Mouse (Mus musculus) cerebellum, adult 2 months (tissue): ENCODE results near the gene Tbca. TPM values are rescaled to one million over a fixed set of nuclear protein-coding genes. Genes with fewer than 3 reads are reported as not detected.

ENCODE experiments used
- DNase-seq, 2 experiments: peaks; one replicate each; pipeline ENCODE4 v3.0.0; 2021
- H3K27ac ChIP-seq: fragments of 200-500 bp; 2 replicates; pipeline ENCODE4 v1.5.1; 2012; ENCODE audit warnings: low read length, control low read depth, inconsistent platforms; ENCODE audit not compliant: insufficient read depth
- H3K27me3 ChIP-seq: fragments of 200-500 bp; 2 replicates; pipeline ENCODE4 v1.6.1; 2012; ENCODE audit warnings: inconsistent platforms, mild to moderate bottlenecking, low read length, moderate library complexity; ENCODE audit not compliant: control insufficient read depth, insufficient read depth
- H3K4me1 ChIP-seq: fragments of 200-500 bp; 2 replicates; pipeline ENCODE4 v1.6.1; 2011; ENCODE audit warnings: low read length; ENCODE audit not compliant: control insufficient read depth, insufficient read depth
- H3K4me3 ChIP-seq: fragments of 200-500 bp; replicated peaks from 2 replicates; pipeline ENCODE3; 2011; ENCODE audit warnings: mild to moderate bottlenecking, low read depth, low read length, control low read depth; ENCODE audit not compliant: insufficient read depth
- CTCF ChIP-seq: fragments of 200-500 bp; IDR thresholded peaks from 2 replicates; pipeline ENCODE4 v1.5.1; 2011; ENCODE audit warnings: low read depth, mild to moderate bottlenecking, control low read depth, low read length, moderate library complexity, borderline replicate concordance; ENCODE audit not compliant: insufficient read depth
- POLR2A ChIP-seq: fragments of 200-500 bp; IDR thresholded peaks from 2 replicates; pipeline ENCODE4 v1.6.1; 2011; ENCODE audit warnings: low read length, control low read depth, borderline replicate concordance; ENCODE audit not compliant: insufficient read depth
- WGBS: fragments of 180-500 bp; shearing (Covaris S2); methylation state at CpG from one replicate; pipeline ENCODE4 v1.1.7; 2018; 5-methylcytosine and 5-hydroxymethylcytosine counted together
- polyA plus RNA-seq: library from polyadenylated mRNA; depleted of rRNA; stranded (reverse); fragments of >200 nt; gene quantifications from 2 replicates; pipeline ENCODE4 v1.2.3, GENCODE M21; 2012

The Tbca gene
- polyA plus RNA-seq, 1 experiment, result 276 TPM

DNA sequence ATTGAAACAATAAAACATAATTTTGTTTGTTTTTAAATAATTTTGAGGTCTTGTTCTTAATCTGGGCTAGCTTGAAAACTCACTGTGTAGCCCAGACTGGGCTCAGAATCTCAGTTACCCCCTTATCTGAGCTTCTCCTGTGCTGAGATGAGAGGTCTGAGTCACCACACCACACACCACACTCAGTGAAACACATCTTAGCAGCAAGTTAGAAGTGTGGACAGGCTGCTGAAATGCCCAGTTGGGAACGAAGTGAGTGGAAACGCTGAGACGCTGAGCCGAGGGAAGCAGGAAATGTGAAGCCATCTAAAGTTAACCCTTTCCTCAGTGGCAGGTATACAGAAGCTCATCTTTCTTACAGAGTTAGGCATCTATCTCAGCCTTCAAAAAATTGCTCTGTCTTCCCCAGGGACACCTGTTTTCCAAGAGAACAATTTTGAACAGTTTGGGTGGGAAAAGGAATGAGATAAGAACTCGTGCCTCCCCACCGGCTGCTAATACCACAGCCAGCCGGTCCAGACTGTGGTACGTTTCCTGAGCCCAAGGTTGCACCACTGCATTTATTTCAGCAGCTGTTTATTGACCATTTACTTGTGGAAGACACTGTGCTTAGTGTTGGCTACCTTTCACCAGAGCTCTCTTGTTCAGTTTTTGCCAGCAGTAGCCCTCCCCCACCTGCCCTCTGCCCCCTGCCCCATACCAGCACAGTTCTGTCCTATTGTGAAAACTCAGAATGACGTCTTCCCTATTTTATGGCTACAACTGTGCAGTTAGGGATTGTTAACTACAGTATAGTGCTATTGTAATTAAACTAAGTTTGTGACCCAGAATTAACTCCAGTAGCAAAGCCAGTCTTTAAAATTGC lies 17.8 kb downstream of the Tbca start:
- DNase-seq, result no peak
- TF ChIP-seq POLR2A (no peak), CTCF (no peak)
- no peaks in the 10 kb centered on the region for H3K27me3 ChIP-seq
- 58% methylated on average over 9 of the region's 9 CpGs for WGBS
- H3K27ac ChIP-seq, result no peak overlapping the region
- no peak overlapping the region for H3K4me3 ChIP-seq
- H3K4me1 ChIP-seq, result no peaks in the 10 kb centered on the region

DNA sequence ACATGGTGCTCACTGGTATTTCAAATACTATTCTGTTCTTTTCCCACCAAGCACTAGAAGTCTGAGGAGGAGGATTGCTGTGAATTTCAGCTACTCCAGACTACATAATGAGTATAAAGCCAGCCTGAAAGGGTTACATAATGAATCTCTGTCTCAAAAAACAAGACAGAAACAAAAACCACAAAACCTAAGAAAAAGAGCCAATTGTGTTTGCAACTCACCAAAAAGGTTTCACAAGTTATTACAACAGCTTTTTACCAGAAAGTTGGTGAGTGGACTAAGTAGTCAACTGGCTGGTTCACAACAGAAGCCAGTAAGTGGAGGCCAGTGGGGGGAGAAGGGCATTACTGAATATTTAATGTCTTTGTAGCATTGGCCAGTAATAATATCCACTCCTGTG lies 19.9 kb downstream of the Tbca start:
- TF ChIP-seq CTCF (no peak), POLR2A (no peak)
- DNase-seq, result no peak
- Histone ChIP-seq H3K4me1 (no peaks in the 10 kb centered on the region), H3K4me3 (no peak overlapping the region), H3K27me3 (no peaks in the 10 kb centered on the region), H3K27ac (no peak overlapping the region)

DNA sequence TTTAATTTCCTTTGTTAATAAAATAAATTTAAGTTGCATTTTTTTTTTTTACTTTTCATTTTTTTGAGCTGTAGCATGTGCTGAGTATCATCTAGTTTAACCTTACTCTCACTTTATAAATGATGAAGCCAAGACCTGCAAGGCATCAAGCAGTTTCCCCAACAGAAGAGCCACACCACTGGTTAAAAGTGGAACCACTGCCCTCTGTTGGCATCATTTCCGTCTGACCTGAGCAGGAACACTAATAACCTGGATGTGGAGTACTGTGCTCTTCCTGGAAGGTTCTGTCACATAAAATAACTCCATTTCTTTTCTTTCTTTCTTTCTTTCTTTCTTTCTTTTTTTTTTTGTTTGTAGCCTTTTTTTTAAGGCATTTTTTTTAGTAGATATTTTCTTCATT lies 21.0 kb downstream of the Tbca start:
- 64% methylated on average over 1 of the region's 1 CpGs for WGBS

DNA sequence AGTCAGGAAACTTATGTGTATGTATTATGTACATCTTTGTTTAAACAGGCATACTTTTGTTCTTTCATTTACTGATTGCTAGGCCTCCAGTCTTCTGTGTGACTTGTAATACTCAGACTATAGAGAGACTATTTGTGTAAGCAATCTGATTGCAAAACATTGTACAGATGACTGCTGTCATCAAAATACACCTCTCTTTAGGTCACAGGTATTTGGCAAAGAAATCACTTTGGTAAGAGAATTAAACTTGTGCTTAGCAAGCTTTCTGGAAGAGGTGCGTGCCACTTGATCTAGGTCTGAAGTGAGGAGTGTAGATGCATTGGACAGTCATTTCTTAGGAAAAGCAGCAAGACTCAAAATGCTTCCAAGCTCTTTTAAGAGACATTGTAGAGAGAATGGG lies 22.7 kb downstream of the Tbca start:
- no peak for DNase-seq
- Histone ChIP-seq H3K4me3 (no peak overlapping the region), H3K27ac (no peak overlapping the region), H3K4me1 (no peaks in the 10 kb centered on the region), H3K27me3 (no peaks in the 10 kb centered on the region)
- WGBS, result 98% methylated on average over 1 of the region's 1 CpGs
- TF ChIP-seq POLR2A (no peak), CTCF (no peak)

More for the DNA sequence above, 21.0 kb downstream of the Tbca start:
- H3K4me3 ChIP-seq, result no peak overlapping the region
- H3K4me1 ChIP-seq, result no peaks in the 10 kb centered on the region
- no peak for DNase-seq
- H3K27ac ChIP-seq, result no peak overlapping the region
- TF ChIP-seq CTCF (no peak), POLR2A (no peak)
- H3K27me3 ChIP-seq, result no peaks in the 10 kb centered on the region

DNA sequence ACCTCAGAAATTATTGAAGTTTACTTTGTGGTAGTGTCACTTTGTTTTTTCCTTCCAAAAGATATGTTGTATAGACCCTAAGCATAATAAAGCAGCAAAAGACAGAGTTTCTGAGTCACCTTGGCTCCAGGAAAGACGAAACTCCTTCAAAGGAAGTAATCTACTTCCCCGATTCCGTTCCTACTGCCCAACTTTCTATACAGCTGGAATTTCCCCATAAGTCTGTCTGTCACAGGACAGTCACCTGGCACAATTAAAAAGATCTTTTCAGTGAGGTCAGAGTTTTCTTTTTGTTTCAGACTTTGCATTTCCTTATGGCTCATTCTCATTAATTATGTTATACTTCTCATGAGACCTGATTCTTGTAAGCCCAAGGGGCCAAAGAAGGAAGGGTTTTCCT lies 25.1 kb downstream of the Tbca start:
- TF ChIP-seq CTCF (no peak), POLR2A (no peak)
- no peak for DNase-seq
- no peak overlapping the region for H3K27ac ChIP-seq
- no peaks in the 10 kb centered on the region for H3K27me3 ChIP-seq
- H3K4me3 ChIP-seq, result no peak overlapping the region
- no peaks in the 10 kb centered on the region for H3K4me1 ChIP-seq
- 95% methylated on average over 3 of the region's 3 CpGs for WGBS

DNA sequence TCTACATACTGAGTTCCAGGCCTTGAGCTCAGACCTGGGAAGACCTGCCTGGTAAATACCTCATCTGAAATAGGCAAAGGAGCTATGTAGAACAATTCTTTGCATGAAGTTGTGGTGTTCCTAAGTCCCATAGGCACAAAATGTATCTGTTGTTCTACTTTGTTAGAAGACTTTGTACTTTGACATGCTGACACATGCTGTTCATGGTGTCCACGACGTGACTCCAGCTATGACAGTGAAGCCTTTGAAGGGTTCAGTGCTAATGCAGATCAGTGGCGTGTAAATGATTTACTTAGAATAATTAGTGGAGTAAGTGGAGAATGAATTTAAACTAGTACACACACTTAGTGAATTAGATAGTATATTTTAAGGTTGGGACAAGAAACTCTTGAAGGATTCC lies 31.8 kb downstream of the Tbca start:
- WGBS, result 57% methylated on average over 3 of the region's 3 CpGs
- DNase-seq, result no peak
- TF ChIP-seq CTCF (no peak), POLR2A (no peak)
- H3K4me3 ChIP-seq, result no peak overlapping the region
- H3K27ac ChIP-seq, result no peak overlapping the region
- no peaks in the 10 kb centered on the region for H3K4me1 ChIP-seq
- no peaks in the 10 kb centered on the region for H3K27me3 ChIP-seq

DNA sequence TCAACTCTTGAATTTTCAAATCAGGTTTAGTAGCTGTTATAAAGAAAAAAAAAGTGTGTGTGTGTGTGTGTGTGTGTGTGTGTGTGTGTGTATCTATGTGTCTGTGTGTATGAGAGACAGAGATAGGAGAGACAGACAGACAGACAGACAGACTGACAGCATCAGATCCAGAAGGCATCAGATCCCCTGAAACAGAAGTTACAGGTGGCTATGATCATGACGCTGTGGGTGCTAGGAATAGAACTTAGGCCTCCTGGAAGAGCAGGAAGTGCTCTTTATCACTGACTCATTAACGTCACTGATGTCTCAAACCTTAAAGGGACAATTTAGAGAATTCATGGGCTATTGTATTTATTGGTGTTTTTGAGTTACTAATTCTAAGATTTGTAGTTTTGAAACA lies 32.2 kb downstream of the Tbca start:
- no peak for DNase-seq
- TF ChIP-seq POLR2A (no peak), CTCF (no peak)
- Histone ChIP-seq H3K27me3 (no peaks in the 10 kb centered on the region), H3K27ac (no peak overlapping the region), H3K4me3 (no peak overlapping the region), H3K4me1 (no peaks in the 10 kb centered on the region)
- WGBS, result 86% methylated on average over 2 of the region's 2 CpGs

DNA sequence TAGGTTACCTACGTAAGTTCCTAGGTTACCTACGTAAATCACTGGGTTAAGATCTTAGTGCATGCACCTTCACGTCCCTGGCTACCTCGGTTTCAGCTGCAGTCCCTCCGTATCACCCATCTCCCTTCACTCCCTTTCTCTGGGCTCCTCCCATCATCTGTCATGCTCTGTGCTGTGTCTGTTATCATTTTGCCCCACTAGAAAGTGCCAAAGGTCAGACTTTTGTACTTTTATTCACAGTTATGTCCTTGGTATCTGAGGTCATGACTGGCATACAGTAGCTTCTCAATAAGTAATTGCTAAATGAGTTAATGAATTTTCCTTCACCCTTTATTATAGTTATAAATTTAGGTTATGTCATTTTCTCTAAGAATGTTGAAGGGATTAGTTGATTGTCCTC lies 37.7 kb downstream of the Tbca start:
- Histone ChIP-seq H3K4me1 (no peaks in the 10 kb centered on the region), H3K27ac (no peak overlapping the region), H3K4me3 (no peak overlapping the region), H3K27me3 (no peaks in the 10 kb centered on the region)
- TF ChIP-seq POLR2A, result no peak
- TF ChIP-seq CTCF, result no peak
- 94% methylated on average over 5 of the region's 5 CpGs for WGBS
- DNase-seq, result no peak
